Mouse (Mus musculus): ENCODE measurements at regions not wholly inside any gene's neighbourhood (a gene's known extent, or its start where the extent isn't known, plus 50 kb on each side); places are given as distances from the start of the nearest gene placed in this dataset.

- DNase-seq (ENCODE audit: extremely low read depth, low read depth, low spot score), result no peak
These were observed 63.0 kb upstream of the L3mbtl4 start for GRCm38 (mm10) chr17:68210313-68211254.

GRCm38 (mm10) chr17:68218246-68218645 lies 55.4 kb upstream of the L3mbtl4 start:
- DNase-seq (ENCODE audit: extremely low read depth, low read depth, low spot score), result no peak

GRCm38 (mm10) chr17:68223170-68223569 lies 50.4 kb upstream of the L3mbtl4 start:
- no peak for DNase-seq (ENCODE audit: extremely low read depth, low read depth, low spot score)

Data from fat pad, adult 2 months (tissue).